15 mouse cellular contexts compared by ENCODE assay signal in the genomic region with DNA sequence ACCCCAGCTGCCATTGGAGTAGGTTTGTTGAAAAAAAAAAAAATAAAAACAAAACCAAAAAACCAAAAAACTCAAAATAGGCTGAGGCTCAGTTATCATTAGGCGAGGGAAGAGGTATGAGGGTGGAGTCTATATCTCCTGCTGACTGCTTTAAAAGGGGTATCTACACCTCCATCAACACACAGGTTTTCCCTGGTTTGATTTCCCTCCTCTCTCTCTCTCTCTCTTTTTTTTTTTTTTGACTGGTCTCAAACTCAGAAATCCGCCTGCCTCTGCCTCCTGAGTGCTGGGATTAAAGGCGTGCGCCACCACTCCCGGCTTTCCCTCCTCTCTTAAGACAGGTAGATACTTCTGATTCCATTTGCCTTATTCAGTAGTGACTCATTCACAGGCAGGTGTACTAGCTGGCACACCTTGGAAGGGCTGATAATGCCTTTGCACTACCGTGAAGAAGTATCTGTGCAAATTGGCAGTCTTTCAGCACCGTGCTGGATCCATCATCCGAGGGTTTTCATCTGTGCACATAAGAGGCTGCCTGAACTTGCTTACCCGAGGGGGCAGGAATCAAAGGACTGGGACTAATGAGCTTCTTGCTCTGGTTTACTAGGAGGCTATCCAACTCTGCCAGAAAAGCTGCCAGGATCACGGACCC.
DNase-seq lines count a peak whose midpoint lies in the region; ATAC-seq and TF ChIP-seq lines count a peak whose summit lies in the region.
"Had no signal": no experiment of that assay in that cellular context is flagged by ENCODE, and none has a peak within 500 bp of the region (broad histone marks: within the 10 kb centered on the region; RNA-seq: fewer than 3 reads in every experiment).

No protein-coding gene starts in this region.

- H3K9ac ChIP-seq in heart, embryonic 15.5 days: 0 out of 2 replicates have a peak overlapping the region, but pooled peaks have one; percentile 10
- H3K9ac ChIP-seq in MEL (ENCODE audit: control insufficient read depth, low read depth, low read length, poor library complexity, severe bottlenecking): peak overlapping the region; percentile 43
- H3K9ac ChIP-seq: forebrain, embryonic 12.5 days; limb, embryonic 15.5 days had no signal

- TF ChIP-seq EP300 in MEL (IDR thresholded peaks at IDR 0.05; ENCODE audit: low read depth in 1 of 2, low read length in 2 of 2): no peak

- peak overlapping the region; percentile 87 for H3K27ac ChIP-seq in heart, embryonic 15.5 days
- peak overlapping the region; percentile 1; the same call in 1 of the 2 replicates for H3K27ac ChIP-seq in layer of hippocampus, adult 2 months
- peak overlapping the region; percentile 99 for H3K27ac ChIP-seq in MEL (ENCODE audit: control insufficient read depth, low read depth, low read length)
- H3K27ac ChIP-seq in brown adipose tissue, adult 24 weeks (replicated peaks; ENCODE audit: low read depth, low read length): peak overlapping the region; percentile 94
- H3K27ac ChIP-seq: forebrain, embryonic 12.5 days; hindbrain, embryonic 10.5 days had no signal

- TF ChIP-seq CTCF in layer of hippocampus, adult 2 months (conservative IDR thresholded peaks at IDR 0.05): no peak
- no peak for TF ChIP-seq CTCF in MEL (IDR thresholded peaks at IDR 0.05 in 2 of 3, conservative IDR thresholded peaks at IDR 0.05 in 1 of 3; ENCODE audit: control insufficient read depth in 1 of 3, insufficient read depth in 1 of 3, low read depth in 2 of 3, low read length in 3 of 3, poor library complexity in 1 of 3, severe bottlenecking in 1 of 3)

- ATAC-seq in heart, embryonic 15.5 days (replicated peaks; ENCODE audit: insufficient number of reproducible peaks, insufficient read depth, low FRiP score, low read depth): no peak

- TF ChIP-seq RAD21 in MEL (IDR thresholded peaks at IDR 0.05; ENCODE audit: low read depth, low read length): no peak

- no peaks in the 10 kb centered on the region for H3K9me3 ChIP-seq in heart, embryonic 15.5 days (replicated peaks)
- no peaks in the 10 kb centered on the region for H3K9me3 ChIP-seq in MEL (replicated peaks; ENCODE audit: insufficient read depth, low read length)
- H3K9me3 ChIP-seq: forebrain, embryonic 12.5 days; hindbrain, embryonic 10.5 days; limb, embryonic 15.5 days had no signal

- no peaks in the 10 kb centered on the region for H3K27me3 ChIP-seq in heart, embryonic 15.5 days
- H3K27me3 ChIP-seq in MEL (ENCODE audit: control insufficient read depth in 1 of 2, insufficient read depth in 2 of 2, low read length in 2 of 2): no peaks in the 10 kb centered on the region
- H3K27me3 ChIP-seq: forebrain, embryonic 12.5 days; limb, embryonic 15.5 days had no signal

- H3K79me2 ChIP-seq in MEL (ENCODE audit: control insufficient read depth, insufficient read depth, low read length, poor library complexity): no peaks in the 10 kb centered on the region; the same call in 1 of the 2 replicates

- peaks cover 62% of the 10 kb centered on the region for H3K4me1 ChIP-seq in heart, embryonic 15.5 days (replicated peaks)
- peaks cover 48 to 52% of the 10 kb centered on the region in 2 experiments for H3K4me1 ChIP-seq in MEL (ENCODE audit: control insufficient read depth in 1 of 2, insufficient read depth in 2 of 2, low read length in 2 of 2)
- H3K4me1 ChIP-seq in brown adipose tissue, adult 24 weeks (ENCODE audit: control insufficient read depth, insufficient read depth, insufficient read length, low read length): peaks cover 37% of the 10 kb centered on the region
- H3K4me1 ChIP-seq: forebrain, embryonic 12.5 days had no signal

- DNase-seq in heart, adult 18-20 months: no peak
- DNase-seq in layer of hippocampus, adult 2 months (ENCODE audit: low spot score in 2 of 2): no peak
- DNase-seq in layer of hippocampus, adult 9-10 months (ENCODE audit: low spot score): no peak
- DNase-seq in MEL (ENCODE audit: low read depth, low spot score): no peak
- DNase-seq in urinary bladder, postnatal 14 days (ENCODE audit: low spot score): no peak
- DNase-seq: cerebellum, postnatal 10 days; gastrocnemius, postnatal 14 days; kidney, adult 11 months; kidney, postnatal 36 days; midbrain, embryonic 14.5 days had no signal

- peaks cover 8% of the 10 kb centered on the region; the same call in 1 of the 2 replicates for H3K36me3 ChIP-seq in heart, embryonic 15.5 days
- H3K36me3 ChIP-seq in MEL (ENCODE audit: control insufficient read depth in 1 of 2, insufficient read depth in 2 of 2, low read length in 2 of 2): peaks cover 0 to 68% of the 10 kb centered on the region in 2 experiments; a peak in 2 of 4 replicates

- 74% methylated on average over 10 of the region's 10 CpGs for WGBS in heart, embryonic 15.5 days

- no peak for TF ChIP-seq POLR2A in MEL (IDR thresholded peaks at IDR 0.05; ENCODE audit: control insufficient read depth in 1 of 2, insufficient read depth in 1 of 2, low read depth in 1 of 2, low read length in 2 of 2, poor library complexity in 1 of 2)

- peak overlapping the region; percentile 31; the same call in 1 of the 2 replicates for H3K4me2 ChIP-seq in heart, embryonic 15.5 days
- H3K4me2 ChIP-seq: forebrain, embryonic 12.5 days; limb, embryonic 15.5 days had no signal

- H3K4me3 ChIP-seq in heart, embryonic 15.5 days: no peak overlapping the region
- no peak overlapping the region for H3K4me3 ChIP-seq in layer of hippocampus, adult 2 months
- no peak overlapping the region for H3K4me3 ChIP-seq in MEL (ENCODE audit: control insufficient read depth in 1 of 2, insufficient read depth in 1 of 2, low read depth in 2 of 2, low read length in 2 of 2)
- H3K4me3 ChIP-seq in brown adipose tissue, adult 24 weeks (ENCODE audit: insufficient read depth, low read depth, low read length): no peak overlapping the region
- H3K4me3 ChIP-seq: forebrain, embryonic 12.5 days; hindbrain, embryonic 10.5 days; limb, embryonic 15.5 days had no signal

TF ChIP-seq in MEL, 35 proteins besides CTCF, POLR2A, EP300 and RAD21:
- TF ChIP-seq MAX (IDR thresholded peaks at IDR 0.05; ENCODE audit: low read length) (no peak), POLR2AphosphoS5 (IDR thresholded peaks at IDR 0.05; ENCODE audit: borderline replicate concordance, low read depth, low read length) (no peak), USF2 (IDR thresholded peaks at IDR 0.05; ENCODE audit: borderline replicate concordance in 1 of 2, insufficient read depth in 1 of 2, low read depth in 1 of 2, low read length in 2 of 2) (no peak), ZNF384 (IDR thresholded peaks at IDR 0.05; ENCODE audit: low read depth, low read length) (peak; percentile 68; the same call in 1 of the 2 replicates), NELFE (IDR thresholded peaks at IDR 0.05; ENCODE audit: low read depth, low read length) (no peak), BHLHE40 (IDR thresholded peaks at IDR 0.05; ENCODE audit: borderline replicate concordance, low read depth, low read length) (no peak), RCOR1 (IDR thresholded peaks at IDR 0.05; ENCODE audit: low read depth, low read length) (no peak), JUND (IDR thresholded peaks at IDR 0.05; ENCODE audit: low read depth, low read length) (no peak), MYB (IDR thresholded peaks at IDR 0.05; ENCODE audit: low read depth, low read length) (no peak), ETS1 (IDR thresholded peaks at IDR 0.05; ENCODE audit: low read depth, low read length) (peak; percentile 34; the same call in 1 of the 2 replicates), TBP (IDR thresholded peaks at IDR 0.05; ENCODE audit: low read depth, low read length) (no peak), TCF12 (IDR thresholded peaks at IDR 0.05; ENCODE audit: low read depth, low read length) (no peak), MAZ (IDR thresholded peaks at IDR 0.05; ENCODE audit: low read depth, low read length) (no peak), USF1 (IDR thresholded peaks at IDR 0.05; ENCODE audit: low read depth, low read length) (no peak), HCFC1 (IDR thresholded peaks at IDR 0.05; ENCODE audit: low read depth, low read length) (no peak)
TF ChIP-seq in MEL: peak in this region for 2.

Comparison
In these comparisons a context has a peak if more than half of its experiments do, and no peak if none do; other contexts are left out.
1. H3K27ac ChIP-seq: peak in every context shown above with its lines; median percentile 99 in MEL; 94 in brown adipose tissue, adult 24 weeks; 87 in heart, embryonic 15.5 days; 1 in layer of hippocampus, adult 2 months.